ENCODE assay signal across 29 mouse cellular contexts in the genomic region with DNA sequence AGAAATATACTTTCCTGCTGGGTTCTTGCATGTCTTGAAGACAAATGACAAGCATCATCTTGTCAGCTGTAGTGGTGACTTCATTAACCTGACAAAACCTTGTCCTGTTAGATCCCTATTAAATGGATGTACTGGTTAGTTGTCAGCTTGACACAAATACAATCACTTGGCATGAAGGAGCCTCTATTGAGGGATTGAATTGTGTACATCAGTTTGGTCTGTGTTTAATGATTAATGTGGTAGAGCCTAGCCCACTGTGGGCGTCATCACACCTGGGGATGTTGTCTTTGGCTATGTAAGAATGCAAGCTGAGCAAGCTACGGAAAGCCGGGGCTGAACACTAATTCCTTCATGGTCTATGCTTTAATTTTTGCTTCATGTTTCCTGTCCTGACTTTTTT.
"Had no signal": no experiment of that assay in that cellular context is flagged by ENCODE, and none has a peak within 500 bp of the region (broad histone marks: within the 10 kb centered on the region; RNA-seq: fewer than 3 reads in every experiment).

No protein-coding gene starts in this region.

- H3K4me2 ChIP-seq: embryonic facial prominence, embryonic 12.5 days; embryonic facial prominence, embryonic 13.5 days; embryonic facial prominence, embryonic 15.5 days; forebrain, embryonic 12.5 days; forebrain, embryonic 13.5 days; forebrain, embryonic 15.5 days had no signal

- H3K4me1 ChIP-seq: embryonic facial prominence, embryonic 10.5 days; embryonic facial prominence, embryonic 12.5 days; embryonic facial prominence, embryonic 13.5 days; embryonic facial prominence, embryonic 15.5 days; forebrain, embryonic 10.5 days; forebrain, embryonic 12.5 days; forebrain, embryonic 13.5 days; forebrain, embryonic 15.5 days; heart, embryonic 10.5 days had no signal

- H3K9ac ChIP-seq: embryonic facial prominence, embryonic 12.5 days; embryonic facial prominence, embryonic 13.5 days; embryonic facial prominence, embryonic 15.5 days; forebrain, embryonic 12.5 days; forebrain, embryonic 13.5 days; forebrain, embryonic 15.5 days; forebrain, postnatal 0 days had no signal

- H3K27me3 ChIP-seq: embryonic facial prominence, embryonic 12.5 days; embryonic facial prominence, embryonic 13.5 days; embryonic facial prominence, embryonic 15.5 days; forebrain, embryonic 12.5 days; forebrain, embryonic 13.5 days; forebrain, embryonic 15.5 days had no signal

- H3K27ac ChIP-seq: embryonic facial prominence, embryonic 10.5 days; embryonic facial prominence, embryonic 12.5 days; embryonic facial prominence, embryonic 13.5 days; embryonic facial prominence, embryonic 15.5 days; forebrain, embryonic 10.5 days; forebrain, embryonic 12.5 days; forebrain, embryonic 13.5 days; forebrain, embryonic 15.5 days; gastrocnemius, adult 2 months; heart, adult 2 months; heart, embryonic 10.5 days had no signal

- DNase-seq: cerebellum, adult 2 months; cerebellum, adult 8-10 months; cerebellum, adult 9-10 months; cerebellum, adult 9-11 months; cerebellum, postnatal 10 days; cerebellum, postnatal 14 days; cerebellum, postnatal 25 days; cerebellum, postnatal 36 days; embryo, embryonic 11 days; forebrain, postnatal 0 days; gastrocnemius, adult 2 months; gastrocnemius, postnatal 10 days; gastrocnemius, postnatal 14 days; gastrocnemius, postnatal 25 days; gastrocnemius, postnatal 36 days; heart, adult 11 months; heart, adult 18-20 months; heart, adult 2 months had no signal

- H3K9me3 ChIP-seq: embryonic facial prominence, embryonic 10.5 days; embryonic facial prominence, embryonic 12.5 days; embryonic facial prominence, embryonic 13.5 days; embryonic facial prominence, embryonic 15.5 days; forebrain, embryonic 10.5 days; forebrain, embryonic 12.5 days; forebrain, embryonic 13.5 days; forebrain, embryonic 15.5 days; heart, embryonic 10.5 days had no signal

- ATAC-seq: forebrain, embryonic 13.5 days; forebrain, embryonic 14.5 days; forebrain, embryonic 15.5 days; forebrain, postnatal 0 days had no signal

- H3K4me3 ChIP-seq: embryonic facial prominence, embryonic 10.5 days; embryonic facial prominence, embryonic 12.5 days; embryonic facial prominence, embryonic 13.5 days; embryonic facial prominence, embryonic 15.5 days; erythroblast, embryonic 14.5 days; forebrain, embryonic 10.5 days; forebrain, embryonic 12.5 days; forebrain, embryonic 13.5 days; forebrain, embryonic 15.5 days; gastrocnemius, adult 2 months; heart, adult 2 months; heart, embryonic 10.5 days had no signal

- H3K36me3 ChIP-seq: forebrain, embryonic 15.5 days had no signal
